Mouse (Mus musculus) forebrain, embryonic 16.5 days (tissue): ENCODE results near the gene Ccni. TPM values are rescaled to one million over a fixed set of nuclear protein-coding genes. Genes with fewer than 3 reads are reported as not detected.

Experiments used
- ATAC-seq: fragments of 200-750 bp; cut with Nextera tagmentation; 2 replicates; pipeline ENCODE4 v1.8.0; 2017; ENCODE audit warnings: mild to moderate bottlenecking, moderate library complexity
- H3K27ac ChIP-seq: fragments of 300-500 bp; sonication (generic); 2 replicates; pipeline ENCODE4 v1.5.1; 2014; ENCODE audit warnings: low read length, control low read depth
- H3K27me3 ChIP-seq: fragments of 300-500 bp; sonication (generic); replicated peaks from 2 replicates; pipeline ENCODE4 v1.6.1; 2014; ENCODE audit warnings: low read length; ENCODE audit not compliant: control insufficient read depth, insufficient read depth
- H3K36me3 ChIP-seq: fragments of 300-500 bp; sonication (generic); 2 replicates; pipeline ENCODE4 v1.6.1; 2014; ENCODE audit not compliant: control insufficient read depth, insufficient read depth
- H3K4me1 ChIP-seq: fragments of 300-500 bp; sonication (generic); replicated peaks from 2 replicates; pipeline ENCODE4 v1.6.1; 2014; ENCODE audit warnings: low read length; ENCODE audit not compliant: control insufficient read depth, insufficient read depth
- H3K4me2 ChIP-seq: fragments of 300-500 bp; sonication (generic); 2 replicates; pipeline ENCODE4 v1.6.1; 2014; ENCODE audit warnings: mild to moderate bottlenecking, low read length, control low read depth
- H3K4me3 ChIP-seq: fragments of 300-500 bp; sonication (generic); replicated peaks from 2 replicates; pipeline ENCODE4 v1.5.1; 2014; ENCODE audit warnings: mild to moderate bottlenecking, low read length, control low read depth
- H3K9ac ChIP-seq: fragments of 300-500 bp; sonication (generic); replicated peaks from 2 replicates; pipeline ENCODE4 v1.6.1; 2014; ENCODE audit warnings: low read depth, low read length, control low read depth
- H3K9me3 ChIP-seq: fragments of 300-500 bp; sonication (generic); 2 replicates; pipeline ENCODE4 v1.6.1; 2016; ENCODE audit warnings: low read length; ENCODE audit not compliant: control insufficient read depth
- WGBS: fragments of 180-500 bp; shearing (Covaris S2); extraction: QIAGEN DNeasy Blood & Tissue Kit; methylation state at CpG from one replicate; pipeline ENCODE4 v1.1.7; 2014; 5-methylcytosine and 5-hydroxymethylcytosine counted together
- polyA plus RNA-seq: library from polyadenylated mRNA; unstranded; fragments of >200 nt; fragmentation: Nextera tagmentation; extraction: Ambion mirVana; gene quantifications from 2 replicates; pipeline ENCODE4 v1.2.1, GENCODE M21; 2015

The Ccni gene
- polyA plus RNA-seq, 1 experiment from 2014 or later: 187 TPM

GRCm38 (mm10) chr5:93174675-93175074, 31.6 kb downstream of the Ccni start:
- H3K4me1 ChIP-seq: no peaks in the 10 kb centered on the region
- H3K9ac ChIP-seq: no peak overlapping the region
- H3K27me3 ChIP-seq: no peaks in the 10 kb centered on the region
- no peak overlapping the region for H3K4me2 ChIP-seq
- H3K36me3 ChIP-seq: peaks cover 19% of the 10 kb centered on the region
- 83% methylated on average over 6 of the region's 6 CpGs for WGBS
- H3K27ac ChIP-seq: no peak overlapping the region
- no peak overlapping the region for H3K4me3 ChIP-seq
- H3K9me3 ChIP-seq: no peaks in the 10 kb centered on the region
- no peak for ATAC-seq

DNA sequence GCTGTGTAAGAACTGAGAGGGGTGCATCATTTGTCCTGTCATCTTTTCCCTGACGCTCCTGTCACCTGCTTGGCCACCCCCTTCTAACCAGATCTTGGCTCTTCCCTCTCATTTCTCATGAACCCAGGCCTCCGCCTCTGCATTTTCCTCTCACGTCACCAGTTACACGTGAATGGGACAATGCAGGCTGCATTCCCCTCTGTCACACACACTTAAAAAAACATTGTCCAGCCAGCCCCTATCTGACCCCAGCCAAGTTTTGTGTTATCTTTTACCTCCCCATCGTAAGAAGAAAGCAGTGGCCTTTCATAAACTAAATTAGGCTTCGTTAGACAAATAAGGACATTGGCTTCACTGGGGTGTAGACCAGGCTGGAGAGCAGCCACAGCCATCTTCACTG, 33.8 kb downstream of the Ccni start:
- no peak overlapping the region for H3K27ac ChIP-seq
- no peaks in the 10 kb centered on the region for H3K4me1 ChIP-seq
- peaks cover 27% of the 10 kb centered on the region for H3K36me3 ChIP-seq
- H3K4me3 ChIP-seq: no peak overlapping the region
- no peaks in the 10 kb centered on the region for H3K27me3 ChIP-seq
- no peak for ATAC-seq
- WGBS: 71% methylated on average over 6 of the region's 6 CpGs
- no peaks in the 10 kb centered on the region for H3K9me3 ChIP-seq
- no peak overlapping the region for H3K9ac ChIP-seq
- H3K4me2 ChIP-seq: no peak overlapping the region

- WGBS: 95% methylated on average over 15 of the region's 15 CpGs
- Histone ChIP-seq H3K27ac (no peak overlapping the region), H3K4me1 (no peaks in the 10 kb centered on the region), H3K27me3 (no peaks in the 10 kb centered on the region), H3K9ac (no peak overlapping the region), H3K4me3 (no peak overlapping the region), H3K4me2 (no peak overlapping the region), H3K9me3 (no peaks in the 10 kb centered on the region), H3K36me3 (peaks cover 23% of the 10 kb centered on the region)
- ATAC-seq: no peak
These were observed 34.9 kb downstream of the Ccni start for GRCm38 (mm10) chr5:93171420-93171819.

DNA sequence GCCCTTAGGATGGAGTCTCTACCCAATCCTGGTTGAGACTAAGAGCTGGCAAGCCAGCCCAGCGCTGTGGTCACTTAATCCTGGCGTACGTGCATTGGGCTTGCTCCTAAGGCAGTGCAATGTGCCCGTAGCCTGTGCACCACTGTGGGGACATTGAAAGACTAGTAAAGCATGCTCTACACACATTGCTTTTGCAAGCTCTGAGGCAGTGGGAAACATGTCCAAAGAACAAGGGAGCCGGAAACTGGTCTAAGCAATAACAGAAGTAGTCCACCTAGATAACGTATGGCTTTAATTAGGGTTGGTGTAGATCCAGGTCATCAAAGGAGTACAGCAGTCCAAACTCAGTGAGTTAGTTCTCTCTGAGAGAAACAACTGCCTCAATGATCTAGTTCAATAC, 37.6 kb downstream of the Ccni start:
- 85% methylated on average over 6 of the region's 6 CpGs for WGBS
- no peak overlapping the region for H3K4me3 ChIP-seq
- H3K36me3 ChIP-seq: peaks cover 31% of the 10 kb centered on the region
- H3K9me3 ChIP-seq: no peaks in the 10 kb centered on the region
- no peak for ATAC-seq
- no peak overlapping the region for H3K9ac ChIP-seq
- H3K27ac ChIP-seq: no peak overlapping the region
- H3K4me1 ChIP-seq: no peaks in the 10 kb centered on the region
- H3K27me3 ChIP-seq: no peaks in the 10 kb centered on the region
- no peak overlapping the region for H3K4me2 ChIP-seq

GRCm38 (mm10) chr5:93167919-93168516, 38.3 kb downstream of the Ccni start:
- Histone ChIP-seq H3K36me3 (peaks cover 31% of the 10 kb centered on the region), H3K27me3 (no peaks in the 10 kb centered on the region), H3K4me3 (no peak overlapping the region), H3K9me3 (no peaks in the 10 kb centered on the region), H3K27ac (no peak overlapping the region), H3K4me2 (no peak overlapping the region), H3K9ac (no peak overlapping the region), H3K4me1 (no peaks in the 10 kb centered on the region)
- 91% methylated on average over 11 of the region's 11 CpGs for WGBS
- no peak for ATAC-seq

- H3K9me3 ChIP-seq: no peaks in the 10 kb centered on the region
- H3K9ac ChIP-seq: no peak overlapping the region
- H3K4me1 ChIP-seq: no peaks in the 10 kb centered on the region
- WGBS: 78% methylated on average over 3 of the region's 3 CpGs
- no peaks in the 10 kb centered on the region for H3K27me3 ChIP-seq
- no peak for ATAC-seq
- H3K4me2 ChIP-seq: no peak overlapping the region
- no peak overlapping the region for H3K27ac ChIP-seq
- peaks cover 26% of the 10 kb centered on the region for H3K36me3 ChIP-seq
- H3K4me3 ChIP-seq: no peak overlapping the region
These were observed 42.8 kb downstream of the Ccni start for GRCm38 (mm10) chr5:93163541-93163940.

GRCm38 (mm10) chr5:93154401-93154800, 51.9 kb downstream of the Ccni start:
- H3K27ac ChIP-seq: no peak overlapping the region
- WGBS: 93% methylated on average over 11 of the region's 11 CpGs

GRCm38 (mm10) chr5:93152451-93152850, 53.8 kb downstream of the Ccni start:
- Histone ChIP-seq H3K9me3 (no peaks in the 10 kb centered on the region), H3K4me3 (no peak overlapping the region), H3K4me2 (no peak overlapping the region), H3K36me3 (peaks cover 2% of the 10 kb centered on the region; the same call in 1 of the 2 replicates), H3K4me1 (no peaks in the 10 kb centered on the region; the same call in 1 of the 2 replicates), H3K27ac (no peak overlapping the region), H3K27me3 (no peaks in the 10 kb centered on the region), H3K9ac (no peak overlapping the region)
- ATAC-seq: no peak
- WGBS: 81% methylated on average over 4 of the region's 4 CpGs

More at GRCm38 (mm10) chr5:93154401-93154800, 51.9 kb downstream of the Ccni start:
- H3K4me3 ChIP-seq: no peak overlapping the region
- H3K9ac ChIP-seq: no peak overlapping the region
- H3K9me3 ChIP-seq: no peaks in the 10 kb centered on the region
- no peaks in the 10 kb centered on the region; the same call in 1 of the 2 replicates for H3K4me1 ChIP-seq
- no peaks in the 10 kb centered on the region for H3K27me3 ChIP-seq
- ATAC-seq: no peak
- no peak overlapping the region for H3K4me2 ChIP-seq
- peaks cover 2% of the 10 kb centered on the region; the same call in 1 of the 2 replicates for H3K36me3 ChIP-seq

DNA sequence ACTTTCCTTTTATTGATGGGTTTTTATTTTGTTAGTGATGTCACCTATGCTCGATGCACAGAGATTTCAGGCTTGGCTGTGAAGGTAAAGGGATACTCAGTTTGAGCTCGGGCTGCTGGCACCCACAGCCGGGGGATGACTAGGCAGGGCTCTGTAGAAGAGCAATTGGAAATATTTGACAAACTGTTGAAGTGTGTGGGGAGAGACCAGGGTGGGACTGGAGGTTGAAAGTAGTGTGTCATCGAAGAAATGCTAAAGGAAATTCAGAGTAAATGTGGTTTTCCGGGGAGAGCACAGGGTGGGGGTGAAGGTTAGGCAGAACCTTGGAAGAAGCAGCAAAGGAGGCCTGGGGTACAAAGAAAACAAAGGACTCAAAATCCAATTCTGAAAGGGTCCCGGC, 54.3 kb downstream of the Ccni start:
- no peak overlapping the region for H3K9ac ChIP-seq
- H3K4me3 ChIP-seq: no peak overlapping the region
- 60% methylated on average over 6 of the region's 6 CpGs for whole genome bisulfite sequencing
- no peak overlapping the region for H3K4me2 ChIP-seq
- H3K4me1 ChIP-seq: no peaks in the 10 kb centered on the region; the same call in 1 of the 2 replicates
- no peaks in the 10 kb centered on the region for H3K9me3 ChIP-seq
- no peak overlapping the region for H3K27ac ChIP-seq
- H3K36me3 ChIP-seq: peaks cover 2% of the 10 kb centered on the region; the same call in 1 of the 2 replicates
- no peaks in the 10 kb centered on the region for H3K27me3 ChIP-seq
- no peak for ATAC-seq
